Mouse (Mus musculus): ENCODE data around the gene Col27a1.

The Col27a1 gene

DNA sequence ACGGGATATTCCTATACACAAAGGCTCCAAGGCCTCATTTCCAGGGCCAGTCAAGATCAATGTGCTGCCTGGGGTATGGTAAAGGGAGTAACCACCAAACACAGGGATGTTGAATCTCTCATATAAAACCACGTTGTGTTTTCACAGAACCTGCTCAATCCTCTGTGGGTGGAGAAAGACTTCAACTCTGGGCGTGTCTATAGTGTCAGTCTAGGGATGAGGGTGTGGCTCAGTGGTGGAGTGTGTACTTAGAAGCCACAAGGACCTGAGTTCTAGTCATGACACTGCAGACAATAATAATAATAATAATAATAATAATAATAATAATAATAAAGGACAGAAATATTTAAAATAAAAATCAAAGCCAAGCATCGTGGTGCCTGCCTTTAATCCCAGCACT lies 170.5 kb downstream of the Col27a1 start:
- in situ Hi-C loops (cut with MboI; ENCODE audit: low pct_unique_long_range_greater_than_20kb in 1 of 2, low sequenced_read_pairs in 2 of 2, unreplicated experiment in 1 of 2), result no loop called here
